In the genomic region with DNA sequence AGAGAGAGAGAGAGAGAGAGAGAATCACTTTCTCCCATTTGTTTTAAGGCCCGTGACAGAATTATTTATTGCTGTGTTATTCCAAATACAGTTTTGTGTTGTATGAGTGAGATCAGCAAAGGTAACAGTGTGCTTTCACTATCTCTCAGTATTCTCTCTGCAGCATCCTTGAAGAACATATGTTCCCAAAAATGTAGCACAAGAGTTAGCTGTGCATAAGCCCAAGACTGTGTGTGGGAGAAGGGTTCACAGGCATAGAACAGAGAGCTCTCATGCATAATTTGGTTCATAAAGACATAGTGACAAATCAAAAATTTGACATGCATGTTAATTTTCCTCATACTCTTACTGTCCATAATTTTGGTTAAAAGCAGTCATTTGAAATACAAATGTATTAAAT, we compare ENCODE assay signal across 14 mouse cellular contexts.
DNase-seq lines count a peak whose midpoint lies in the region.
"Had no signal": no experiment of that assay in that cellular context is flagged by ENCODE, and none has a peak within 500 bp of the region (broad histone marks: within the 10 kb centered on the region; RNA-seq: fewer than 3 reads in every experiment).

No protein-coding gene starts in this region.

- peak; percentile 8 for DNase-seq in layer of hippocampus, adult 9-11 months
- no peak for DNase-seq in layer of hippocampus, postnatal 10 days (ENCODE audit: low spot score in 2 of 2)
- peak; percentile 41 for DNase-seq in brain, adult 2 months (ENCODE audit: low read depth, low spot score)
- DNase-seq in telencephalon, adult 2 months (ENCODE audit: low read depth, low spot score): peak; percentile 18
- no peak for DNase-seq in spleen, adult 12 weeks (ENCODE audit: low spot score)
- DNase-seq: adrenal gland, adult 2 months; adrenal gland, postnatal 10 days; adrenal gland, postnatal 25 days; cerebellum, adult 11-12 months; cerebellum, adult 2 months; cerebellum, adult 9-10 months; cerebellum, postnatal 10 days; cerebellum, postnatal 25 days; forebrain, postnatal 0 days had no signal

Comparison
In these comparisons a context has a peak if more than half of its experiments do, and no peak if none do; other contexts are left out.
1. DNase-seq: peak in layer of hippocampus, adult 9-11 months (single experiment), brain, adult 2 months (single experiment) and telencephalon, adult 2 months (single experiment); none in layer of hippocampus, postnatal 10 days (0 of 2) and spleen, adult 12 weeks (single experiment).